Mouse (Mus musculus): ENCODE data around the gene Cacng6.
A peak's percentile ranks its signal among the peaks of the same experiment; 100 is the strongest.
"Not testable (repeated sequence)": the region's sequence is repeated elsewhere in the genome, so short reads cannot be mapped to it uniquely, and the experiment has no call there.

Cacng6 gene

DNA sequence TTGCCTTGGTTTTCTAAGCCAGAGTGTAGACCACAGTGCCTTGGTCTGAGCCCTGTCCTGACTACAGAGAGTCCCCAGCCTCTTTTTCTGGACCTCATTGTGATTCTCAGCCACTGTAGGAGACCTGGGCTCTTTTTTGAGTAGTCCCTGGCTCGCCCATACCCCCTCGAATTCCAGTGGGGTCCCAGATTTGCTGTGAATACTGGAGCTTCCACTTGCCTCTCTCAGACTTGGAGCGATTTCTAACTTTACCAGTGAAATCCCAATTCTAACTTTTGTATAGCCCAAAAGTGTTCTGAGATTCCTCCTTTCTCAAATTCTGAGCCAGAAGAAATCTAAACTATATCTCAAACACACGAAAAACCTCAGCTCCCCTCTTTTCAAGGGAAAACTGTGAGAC is at the start of gene Cacng6:
Cacng6 (plus strand) TSS at position 301 of the 400 bp plus-strand sequence.
- DNase-seq = no peak

DNA sequence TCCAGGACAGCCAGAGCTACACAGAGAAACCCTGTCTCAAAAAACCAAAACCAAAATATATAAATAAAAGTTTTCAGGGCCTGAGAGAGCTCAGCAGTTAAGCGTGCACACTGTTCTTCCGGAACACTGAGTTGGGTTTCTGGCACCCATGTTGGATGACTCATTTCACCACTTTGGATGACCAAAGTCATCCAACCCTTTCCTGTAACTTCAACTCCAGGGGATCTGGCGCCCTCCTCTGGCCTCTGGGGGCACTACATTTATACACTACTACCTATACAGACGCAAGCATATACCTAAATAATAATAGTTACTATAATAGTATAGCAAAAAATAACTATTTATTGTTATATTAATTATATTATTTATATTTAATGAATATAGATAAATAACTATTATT is 47.2 kb upstream of the Cacng6 start:
- DNase-seq = peak; percentile 21 to 60

DNA sequence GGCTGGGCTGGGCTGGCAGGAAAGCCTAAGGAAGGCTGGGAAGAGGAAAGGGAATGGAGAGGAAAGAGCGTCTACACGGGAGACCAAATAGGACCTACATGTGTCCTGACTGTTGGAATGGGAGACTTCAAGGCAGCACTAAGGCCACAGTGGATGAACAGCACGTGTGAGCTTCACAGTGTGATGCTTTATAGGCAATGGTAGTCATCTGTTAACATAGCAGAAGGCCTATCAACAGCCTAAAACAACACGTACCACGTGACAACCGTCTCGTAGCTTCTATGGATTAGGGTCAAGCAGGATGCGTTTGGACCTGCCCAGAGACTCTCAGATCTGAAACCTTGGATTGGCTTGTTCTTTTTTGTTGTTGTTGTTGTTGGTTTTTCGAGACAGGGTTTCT is 41.9 kb upstream of the Cacng6 start:
- no peak for DNase-seq

DNA sequence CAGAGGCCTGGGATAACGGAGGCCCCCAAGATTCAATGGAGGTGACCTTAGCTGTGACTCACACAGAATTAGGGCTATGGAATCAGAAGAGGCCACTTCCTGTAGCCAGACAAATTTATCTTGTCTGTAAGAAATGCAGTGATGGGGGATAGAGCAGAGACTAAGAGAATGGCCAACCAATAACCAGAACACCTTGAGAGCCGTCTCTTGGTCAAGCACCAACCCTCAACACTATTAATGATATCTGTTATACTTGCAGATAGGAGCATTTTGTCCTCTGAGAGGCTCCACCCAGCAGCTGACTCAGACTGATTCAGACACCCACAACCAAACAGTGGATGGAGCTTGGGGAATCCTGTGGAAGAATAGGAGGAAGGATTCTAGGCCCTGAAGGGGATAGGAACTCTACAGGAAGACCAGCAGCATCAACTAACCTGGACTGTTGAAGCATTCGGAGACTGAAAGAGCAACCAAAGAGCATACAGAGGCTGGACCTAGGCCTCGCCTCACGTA is 39.1 kb upstream of the Cacng6 start:
- no peak for DNase-seq

DNA sequence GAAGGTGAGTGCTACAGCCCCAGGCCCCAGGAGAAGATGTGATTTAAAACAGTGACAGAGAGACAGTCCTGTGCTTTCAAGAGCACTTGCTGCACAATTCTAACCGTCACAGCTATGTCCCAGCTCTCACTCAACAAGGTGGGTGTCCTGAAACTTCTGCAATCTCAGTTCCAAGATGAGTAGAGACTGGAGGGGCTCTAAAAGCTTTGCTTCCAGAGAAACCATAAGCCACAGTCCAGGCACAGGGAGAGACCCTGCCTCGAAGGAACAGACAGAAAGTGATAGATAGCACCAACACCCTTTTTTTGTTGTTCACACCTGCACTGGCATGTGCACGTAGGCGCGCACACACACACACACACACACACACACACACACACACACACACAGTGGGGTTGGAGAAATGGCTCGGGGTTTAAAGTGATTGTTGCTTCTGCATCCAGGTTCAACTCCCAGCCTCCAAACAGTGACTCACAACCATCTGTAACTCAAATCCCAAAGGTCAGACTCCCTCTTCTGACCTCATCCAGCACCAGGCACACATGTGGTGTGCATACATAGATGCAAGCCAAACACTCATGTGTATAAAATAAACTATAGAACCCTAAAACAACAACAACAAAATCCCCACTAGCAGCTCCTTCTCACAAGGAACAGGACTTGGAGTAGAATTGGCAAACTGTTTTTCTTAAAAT is 37.8 kb upstream of the Cacng6 start:
- no peak for DNase-seq

DNA sequence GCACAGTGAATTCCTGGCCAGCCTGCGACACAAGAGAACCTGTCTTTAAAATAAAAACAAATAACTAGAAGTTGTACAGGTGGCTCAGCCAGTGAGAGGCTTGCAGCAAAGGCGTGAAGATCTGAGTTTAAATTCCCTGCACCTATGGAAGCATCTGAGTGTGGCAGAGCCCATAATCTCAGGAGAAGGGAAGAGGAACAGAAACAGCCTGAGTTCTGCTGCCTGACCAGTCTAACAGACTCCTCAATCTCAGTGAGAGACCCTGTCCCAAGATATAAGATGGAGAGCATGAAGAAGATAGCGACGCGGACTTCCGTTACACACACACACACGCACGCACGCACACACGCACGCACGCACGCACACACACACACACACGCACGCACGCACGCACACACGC is 36.2 kb upstream of the Cacng6 start:
- no peak for DNase-seq

DNA sequence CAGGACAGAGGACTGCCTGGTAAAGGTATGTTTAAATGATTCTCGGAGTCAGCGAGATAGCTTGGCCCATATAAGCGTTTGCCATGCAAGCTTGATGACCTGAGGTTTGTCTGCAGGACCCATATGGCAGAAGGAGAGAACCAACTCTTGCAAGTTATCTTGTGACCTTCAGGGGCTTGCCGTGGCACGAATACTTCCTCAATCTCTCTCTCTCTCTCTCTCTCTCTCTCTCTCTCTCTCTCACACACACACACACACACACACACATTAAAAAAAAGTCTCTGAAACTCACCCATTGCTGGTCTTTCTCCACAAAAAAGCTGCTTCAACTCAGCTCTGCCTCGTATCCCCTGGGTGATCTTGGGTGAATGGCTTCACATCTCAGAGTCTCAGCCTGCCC is 35.1 kb upstream of the Cacng6 start:
- no peak for DNase-seq

DNA sequence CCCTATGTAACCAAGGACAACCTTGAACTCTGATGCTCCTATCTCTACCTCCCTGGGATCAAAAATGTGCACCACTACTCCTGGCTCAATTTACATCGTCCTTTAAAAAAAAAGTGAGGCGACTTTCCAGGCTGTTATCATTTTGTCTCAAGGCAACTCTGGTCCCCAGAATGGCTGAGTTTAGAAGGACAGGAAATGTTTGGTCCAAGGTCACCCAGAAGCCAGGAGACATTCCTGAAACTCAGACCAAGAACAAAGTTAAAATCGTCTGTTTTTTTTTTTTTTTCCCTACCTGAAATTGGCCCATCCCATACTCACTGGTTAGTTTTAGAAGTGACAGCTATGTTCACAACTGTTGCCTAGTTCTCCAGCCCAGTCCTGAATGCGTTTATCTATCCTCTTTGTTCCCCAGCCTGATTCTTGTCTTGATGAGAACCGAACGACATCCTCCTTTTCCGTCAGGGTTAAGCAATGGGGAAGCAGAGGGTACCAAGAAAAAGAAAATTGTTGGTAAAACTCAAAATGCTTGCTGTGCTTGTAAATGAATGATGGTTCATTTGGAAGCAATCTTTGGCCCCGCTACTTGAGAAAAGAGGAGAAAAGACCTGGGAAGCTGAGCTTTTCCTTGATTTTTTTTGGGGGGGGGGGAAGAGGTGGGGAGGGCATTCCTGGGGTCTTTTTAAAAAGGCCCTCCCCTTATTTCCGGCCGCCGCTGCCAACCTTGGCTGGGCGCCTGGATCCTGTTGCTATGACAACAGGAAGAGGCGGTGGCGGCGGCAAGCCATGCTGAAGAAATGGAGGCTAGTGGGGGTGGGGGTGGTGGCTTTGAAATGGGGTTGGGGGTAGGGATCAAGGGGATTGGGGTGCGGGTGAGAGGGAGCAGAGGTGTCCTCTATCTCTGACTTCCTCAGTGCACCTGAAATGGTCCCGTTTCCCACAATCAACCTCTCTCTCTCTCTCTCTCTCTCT is 34.3 kb upstream of the Cacng6 start:
- peak; percentile 43 to 51 for DNase-seq

DNA sequence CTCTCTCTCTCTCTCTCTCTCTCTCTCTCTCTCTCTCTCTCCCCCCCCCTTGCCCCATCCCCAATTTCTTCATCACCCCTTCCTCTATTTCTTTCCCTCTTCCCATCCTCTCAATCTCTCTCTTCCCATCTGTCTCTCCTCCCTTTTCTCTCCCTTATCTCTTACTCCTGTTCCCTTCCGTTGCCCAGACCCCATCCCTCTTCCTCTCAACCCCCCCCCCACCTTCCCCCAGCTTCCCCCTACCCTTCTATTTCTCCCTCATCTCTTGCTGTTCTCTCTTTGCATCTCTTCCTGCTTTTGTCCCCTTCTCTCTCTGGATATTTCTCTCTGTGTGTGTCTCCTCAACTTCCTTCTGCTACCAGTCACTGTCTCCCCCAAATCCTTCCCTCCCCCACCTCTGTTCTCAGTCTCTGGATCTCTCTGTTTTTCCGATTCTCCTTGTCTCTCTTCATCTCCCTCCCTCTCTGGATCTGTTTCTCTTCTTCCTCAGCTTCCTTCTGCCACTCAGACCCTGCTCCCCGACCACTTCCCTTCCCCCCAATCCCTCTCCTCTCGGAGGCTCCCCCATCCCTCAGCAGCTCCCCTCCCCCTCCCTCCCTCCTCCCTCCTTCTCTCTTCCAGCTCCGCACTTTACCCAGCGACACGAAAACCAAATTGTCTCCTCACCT is 33.4 kb upstream of the Cacng6 start, which contains the start of gene Cacng8:
Cacng8 (plus strand) TSS at position 271 of the 668 bp plus-strand sequence.
- DNase-seq = no peak

DNA sequence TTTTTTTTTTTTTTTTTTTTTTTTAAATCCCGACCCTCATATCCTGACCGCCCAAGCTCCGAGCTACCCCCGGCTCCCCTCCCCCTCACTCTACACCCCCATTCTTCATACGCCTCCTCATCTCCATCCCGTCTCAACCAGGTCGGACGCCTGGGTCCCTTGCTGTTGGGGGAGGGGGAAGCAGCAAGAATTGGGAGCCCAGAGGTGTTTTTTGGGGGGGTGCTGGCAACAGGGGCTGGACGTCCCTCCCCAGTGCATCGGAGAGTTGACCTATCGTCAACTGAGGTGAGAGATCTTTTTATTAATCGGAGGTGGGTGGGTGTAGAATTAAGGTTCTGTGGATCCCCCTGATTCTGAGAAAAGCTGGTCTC is 32.9 kb upstream of the Cacng6 start:
- DNase-seq = no peak

DNA sequence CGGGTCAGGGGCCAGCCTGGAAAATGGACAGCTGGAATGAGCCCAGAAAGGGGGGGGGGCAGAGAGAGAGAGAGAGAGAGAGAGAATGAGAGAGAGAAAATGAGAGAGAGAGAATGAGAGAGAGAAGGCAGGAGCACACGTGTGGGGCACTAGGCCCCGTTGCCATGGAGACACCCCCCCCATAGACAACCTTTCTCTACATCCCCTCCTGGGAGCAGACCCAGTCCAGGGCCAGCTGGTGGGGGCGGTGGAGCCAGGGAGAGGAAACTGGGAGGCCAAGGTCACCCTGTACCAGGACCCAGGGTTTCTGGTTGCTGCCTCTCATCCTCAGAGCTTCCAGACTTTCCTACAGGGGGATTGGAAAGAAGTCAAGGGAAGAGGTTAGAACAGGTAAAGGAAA is 32.2 kb upstream of the Cacng6 start:
- no peak for DNase-seq

DNA sequence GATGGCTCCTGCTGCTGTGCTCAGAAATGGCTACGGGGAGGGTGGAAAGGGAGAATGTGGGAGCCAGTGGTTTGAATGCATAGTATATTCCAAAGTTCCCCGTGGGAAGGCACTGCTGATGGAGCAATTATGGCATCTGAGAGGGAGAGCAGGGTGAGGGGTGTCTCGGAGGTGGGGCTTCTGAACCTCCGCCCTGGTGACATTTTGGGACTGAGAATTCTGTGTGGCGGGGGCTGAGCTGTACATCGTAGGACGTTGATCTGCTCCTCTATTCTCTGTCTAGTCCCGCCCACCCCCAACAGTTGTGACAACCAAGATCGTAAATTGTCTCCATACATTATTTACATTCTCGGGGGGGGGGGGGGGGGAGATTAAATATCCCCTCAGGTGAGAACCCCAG is 26.6 kb upstream of the Cacng6 start:
- DNase-seq = no peak

DNA sequence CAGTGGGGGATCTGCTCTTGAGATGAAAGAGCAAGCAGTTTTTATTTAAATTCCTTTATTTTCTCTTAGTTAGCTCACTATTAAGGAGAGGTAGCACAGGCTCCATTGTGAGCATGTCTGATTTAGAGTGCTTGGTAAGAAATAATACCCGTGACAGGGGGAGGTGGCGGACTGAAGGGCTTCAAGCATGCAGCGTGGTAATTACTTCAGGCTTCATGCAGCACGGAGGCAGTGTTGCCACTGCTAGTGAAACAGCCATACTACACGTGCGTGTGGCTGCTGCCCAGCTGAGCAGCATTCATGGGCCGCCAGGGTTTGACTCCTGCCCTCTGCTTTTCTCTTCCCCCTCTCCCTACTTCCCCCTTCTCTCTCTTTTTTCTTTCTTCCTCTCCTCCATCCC is 26.2 kb upstream of the Cacng6 start:
- no peak for DNase-seq

DNA sequence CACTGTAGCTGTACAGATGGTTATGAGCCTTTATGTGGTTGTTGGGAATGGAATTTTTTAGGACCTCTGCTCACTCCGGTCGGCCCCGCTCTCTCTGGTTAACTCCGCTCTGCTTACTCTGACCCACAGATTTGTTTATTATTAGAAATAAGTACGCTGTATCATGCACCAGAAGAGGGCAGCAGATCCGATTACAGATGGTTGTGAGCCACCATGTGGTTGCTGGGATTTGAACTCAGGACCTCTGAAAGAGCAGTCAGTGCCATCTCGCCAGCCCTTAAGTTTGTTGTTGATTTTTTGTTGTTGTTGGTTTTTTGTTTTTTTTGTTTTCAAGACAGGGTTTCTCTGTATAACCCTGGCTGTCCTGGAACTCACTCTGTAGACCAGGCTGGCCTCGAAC is 25.6 kb upstream of the Cacng6 start:
- DNase-seq = not testable (repeated sequence)

DNA sequence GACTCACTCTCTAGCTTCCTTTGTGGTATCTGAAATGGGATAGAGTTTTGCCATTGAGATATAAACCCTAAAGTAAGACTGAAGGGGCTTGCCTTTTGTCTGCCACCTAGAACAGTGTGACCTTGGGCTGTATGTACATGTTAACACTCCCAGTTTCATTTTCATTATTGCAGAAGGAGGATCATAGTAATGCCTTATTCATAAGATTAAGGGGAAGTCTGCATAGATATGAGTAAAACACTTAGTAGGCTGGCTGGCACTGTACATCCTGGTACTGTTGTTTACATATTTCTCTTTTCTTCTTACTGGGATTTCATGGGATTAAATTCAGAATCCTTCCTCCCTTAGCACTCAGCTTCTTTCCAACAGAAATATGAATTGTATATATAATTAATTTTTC is 24.1 kb upstream of the Cacng6 start:
- no peak for DNase-seq

DNA sequence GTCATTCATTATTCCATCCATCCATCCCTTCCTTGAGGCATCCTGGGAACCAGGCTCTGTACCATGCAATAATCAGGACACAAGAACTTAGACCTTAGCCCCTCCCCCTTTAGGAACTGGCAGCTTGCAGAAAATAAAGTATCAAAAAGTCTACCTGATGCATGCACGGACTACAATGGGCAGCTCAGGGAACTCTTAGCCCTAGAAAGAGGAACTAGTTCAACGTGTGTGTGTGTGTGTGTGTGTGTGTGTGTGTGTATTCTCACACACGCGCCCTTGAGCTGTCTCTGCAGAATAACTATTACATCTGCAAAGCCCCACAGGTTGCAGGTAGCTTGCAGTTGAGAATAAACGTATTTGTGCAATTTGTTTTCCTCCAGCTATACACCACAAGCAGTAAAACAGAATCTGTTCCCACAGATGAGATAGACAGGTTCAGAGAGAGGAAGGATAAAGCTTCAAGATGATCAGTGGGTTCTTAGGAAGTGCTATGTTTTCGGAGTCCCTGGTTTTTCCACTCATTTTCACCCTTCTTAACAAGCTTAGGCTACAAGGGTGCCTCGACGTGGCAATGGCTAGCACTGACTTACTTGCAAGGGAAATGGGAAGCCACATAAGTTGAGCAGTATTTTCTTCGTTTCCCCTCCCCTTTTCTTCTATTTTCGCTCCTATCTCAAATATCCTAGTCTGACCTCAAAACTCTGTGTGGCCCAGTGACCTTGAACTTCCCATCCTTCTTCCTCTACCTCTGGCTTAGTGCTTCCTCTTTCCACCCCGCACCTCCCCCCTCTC is 14.1 kb upstream of the Cacng6 start:
- no peak for DNase-seq

DNA sequence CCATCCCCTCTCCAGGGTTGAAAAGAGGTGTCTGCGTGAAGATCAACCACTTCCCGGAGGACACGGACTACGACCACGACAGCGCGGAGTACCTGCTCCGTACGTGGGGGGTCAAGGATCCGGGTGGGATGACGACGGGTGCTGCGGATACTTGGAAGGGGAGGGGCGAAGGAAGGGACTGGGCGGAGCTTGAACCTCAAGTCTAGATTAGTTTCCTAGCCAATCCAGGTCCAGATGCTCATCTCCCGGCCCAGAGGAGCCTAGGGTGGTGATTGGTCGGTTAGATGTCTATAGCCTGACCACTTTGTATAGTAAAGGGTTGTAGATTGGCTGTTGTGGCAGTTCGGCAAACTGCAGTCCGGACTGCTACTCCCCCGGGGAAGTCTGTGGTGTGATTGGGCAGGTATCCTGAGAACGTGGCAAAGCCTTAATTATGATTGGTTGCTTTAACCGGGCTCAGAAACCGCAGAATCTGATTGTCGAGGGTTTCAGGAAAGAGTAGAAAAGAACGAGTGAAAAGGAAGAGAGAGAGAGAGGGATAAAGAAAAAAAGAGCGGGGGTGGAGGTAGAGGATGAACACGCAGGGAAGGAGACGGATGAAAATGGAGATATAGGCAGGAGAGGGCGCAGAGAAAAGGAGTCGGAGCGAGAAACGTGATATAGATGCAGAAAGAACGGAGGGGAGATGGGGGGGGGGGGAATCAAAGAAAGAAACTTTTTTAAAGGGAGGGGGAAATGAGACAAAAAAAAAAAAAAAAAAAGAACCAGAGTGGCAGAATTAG is 12.6 kb upstream of the Cacng6 start:
- peak; percentile 5 to 8 for DNase-seq

DNA sequence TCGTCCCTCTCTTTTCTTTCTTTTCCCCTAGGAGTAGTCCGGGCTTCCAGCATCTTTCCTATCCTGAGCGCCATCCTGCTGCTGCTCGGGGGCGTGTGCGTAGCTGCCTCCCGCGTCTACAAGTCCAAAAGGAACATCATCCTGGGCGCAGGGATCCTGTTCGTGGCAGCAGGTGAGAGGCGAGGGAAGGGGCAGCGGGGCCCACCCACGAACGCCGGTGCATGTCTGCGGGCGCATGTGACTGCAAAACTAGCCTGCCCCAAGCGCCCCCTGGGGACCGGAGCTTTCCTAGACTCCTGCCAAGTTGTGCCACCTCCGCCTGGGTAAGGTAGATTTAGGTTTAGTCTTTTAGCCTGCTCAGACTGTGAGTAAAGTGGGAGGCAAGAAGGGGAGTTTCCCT is 12.0 kb upstream of the Cacng6 start:
- DNase-seq = no peak

DNA sequence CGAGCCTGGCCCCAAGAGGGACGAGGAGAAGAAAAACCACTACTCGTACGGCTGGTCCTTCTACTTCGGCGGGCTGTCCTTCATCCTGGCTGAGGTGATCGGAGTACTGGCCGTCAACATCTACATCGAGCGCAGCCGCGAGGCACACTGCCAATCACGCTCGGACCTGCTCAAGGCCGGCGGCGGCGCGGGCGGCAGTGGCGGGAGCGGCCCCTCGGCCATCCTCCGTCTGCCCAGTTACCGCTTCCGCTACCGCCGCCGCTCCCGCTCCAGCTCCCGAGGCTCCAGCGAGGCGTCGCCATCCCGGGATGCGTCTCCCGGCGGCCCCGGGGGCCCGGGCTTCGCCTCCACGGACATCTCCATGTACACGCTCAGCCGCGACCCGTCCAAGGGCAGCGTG is 9.1 kb upstream of the Cacng6 start:
- DNase-seq = peak; percentile 7 to 19

DNA sequence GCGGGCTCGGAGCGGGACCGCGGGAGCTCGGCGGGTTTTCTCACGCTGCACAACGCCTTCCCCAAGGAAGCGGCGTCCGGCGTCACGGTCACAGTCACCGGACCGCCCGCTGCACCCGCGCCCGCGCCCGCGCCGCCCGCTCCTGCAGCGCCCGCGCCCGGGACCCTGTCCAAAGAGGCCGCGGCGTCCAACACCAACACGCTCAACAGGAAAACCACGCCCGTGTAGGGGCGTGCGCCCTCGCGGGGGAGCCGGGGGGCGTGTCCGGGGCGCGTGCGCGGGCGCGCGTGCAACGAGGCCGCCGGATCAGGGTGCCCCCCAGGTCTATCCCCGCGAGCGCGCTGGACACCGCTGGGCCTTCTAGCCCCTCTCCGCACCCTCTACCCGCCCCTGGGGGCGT is 8.6 kb upstream of the Cacng6 start:
- DNase-seq = peak; percentile 9 to 11

DNA sequence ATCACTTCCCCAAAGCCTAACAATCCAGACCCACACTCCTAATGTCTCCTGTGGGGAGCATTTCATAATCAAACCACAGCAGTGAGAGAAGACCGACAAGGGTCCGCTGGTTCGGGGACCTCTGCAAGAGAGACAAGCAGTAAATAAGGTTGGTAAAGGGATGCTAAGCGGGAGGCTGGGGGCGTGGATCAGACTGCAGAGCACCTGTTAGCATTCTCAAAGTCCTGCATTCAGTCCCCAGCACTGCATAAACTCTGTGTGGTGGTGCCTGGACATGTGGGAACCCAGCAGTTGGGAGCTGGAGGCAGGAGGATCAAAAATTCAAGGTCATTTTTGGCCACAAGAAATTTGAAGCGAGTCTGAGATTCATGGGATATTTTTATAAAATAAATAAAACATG is 4.1 kb upstream of the Cacng6 start:
- no peak for DNase-seq

DNA sequence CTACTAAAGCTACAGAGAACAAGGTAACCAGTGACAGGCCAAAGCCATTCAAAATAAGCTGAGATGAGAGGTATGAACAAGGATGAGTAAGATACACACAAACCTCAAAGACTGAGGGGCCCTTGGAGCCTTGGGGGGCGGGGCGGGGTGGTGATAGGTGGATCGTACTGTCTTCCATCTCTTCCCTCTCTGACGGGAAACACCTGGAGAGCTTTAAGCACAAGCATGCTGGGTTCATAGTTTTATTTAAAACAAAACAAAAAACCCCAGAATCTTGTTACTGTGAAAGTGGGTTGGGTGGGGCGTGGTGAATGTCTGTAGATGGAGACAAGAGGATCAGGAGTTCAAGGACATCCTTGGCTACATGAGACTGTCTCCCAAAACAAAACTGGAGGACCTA is 3.5 kb upstream of the Cacng6 start:
- no peak for DNase-seq
